In the genomic region with DNA sequence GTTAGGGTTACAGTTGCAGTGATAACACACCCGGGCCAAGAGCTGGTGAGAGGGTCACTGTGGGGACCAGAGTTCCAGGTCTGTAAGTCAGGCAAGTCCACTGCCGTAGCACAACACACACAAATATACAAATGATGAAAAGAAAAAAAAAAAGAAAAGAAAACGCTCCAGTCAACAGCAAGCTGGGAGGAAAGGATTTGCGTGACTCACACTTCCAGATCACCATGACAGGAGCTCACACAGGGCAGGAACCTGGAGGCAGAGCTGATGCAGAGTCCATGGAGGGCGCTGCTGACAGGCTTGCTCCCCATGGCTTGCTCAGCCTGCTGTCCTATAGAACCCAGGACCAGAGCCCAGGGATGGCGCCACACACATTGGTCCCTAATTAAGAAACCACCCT, we compare ENCODE assay signal across 16 mouse cellular contexts. TPM values are rescaled to one million over a fixed set of nuclear protein-coding genes. Genes with fewer than 3 reads are reported as not detected.
DNase-seq lines count a peak whose midpoint lies in the region; ATAC-seq and TF ChIP-seq lines count a peak whose summit lies in the region.
"Had no signal": no experiment of that assay in that cellular context is flagged by ENCODE, and none has a peak within 500 bp of the region (broad histone marks: within the 10 kb centered on the region; RNA-seq: fewer than 3 reads in every experiment).

No protein-coding gene starts in this region.

- H3K9me3 ChIP-seq in liver, embryonic 12.5 days (replicated peaks): no peaks in the 10 kb centered on the region
- H3K9me3 ChIP-seq in liver, embryonic 15.5 days (replicated peaks): no peaks in the 10 kb centered on the region
- H3K9me3 ChIP-seq: G1E; lung, embryonic 15.5 days had no signal

- peak; percentile 36 for DNase-seq in cerebellum, adult 9-11 months
- DNase-seq in cerebellum, adult 2 months: no peak
- no peak for DNase-seq in liver, adult 2 months (ENCODE audit: extremely low read depth, low read depth, low spot score)
- DNase-seq in brain, adult 2 months (ENCODE audit: low read depth, low spot score): peak; percentile 61
- DNase-seq in lung, postnatal 14 days: no peak
- DNase-seq in heart, postnatal 25 days (ENCODE audit: low spot score): no peak
- DNase-seq: kidney, adult 8-10 months; retina, postnatal 1 day had no signal

- no peak overlapping the region for H3K27ac ChIP-seq in cerebellum, adult 2 months (ENCODE audit: insufficient read depth, low read length)
- peak overlapping the region; percentile 84 for H3K27ac ChIP-seq in liver, adult 2 months (replicated peaks; ENCODE audit: insufficient read depth, low read depth, low read length)
- no peak overlapping the region; the same call in 1 of the 2 replicates for H3K27ac ChIP-seq in liver, embryonic 12.5 days
- no peak overlapping the region for H3K27ac ChIP-seq in liver, embryonic 15.5 days (replicated peaks)
- H3K27ac ChIP-seq: lung, embryonic 15.5 days had no signal

- WGBS in cerebellum, adult 2 months: 56% methylated on average over 6 of the region's 6 CpGs
- 52% methylated on average over 6 of the region's 6 CpGs for WGBS in liver, adult 2 months
- 62% methylated on average over 6 of the region's 6 CpGs for WGBS in liver, embryonic 12.5 days (ENCODE audit: insufficient replicate concordance)
- 76% methylated on average over 6 of the region's 6 CpGs for WGBS in liver, embryonic 15.5 days (ENCODE audit: insufficient replicate concordance)

- no peaks in the 10 kb centered on the region for H3K27me3 ChIP-seq in cerebellum, adult 2 months (ENCODE audit: control insufficient read depth, insufficient read depth, low read length)
- peaks cover 4% of the 10 kb centered on the region; the same call in 1 of the 2 replicates for H3K27me3 ChIP-seq in liver, adult 2 months (ENCODE audit: control insufficient read depth, insufficient read depth, low read length)
- peaks cover 84% of the 10 kb centered on the region for H3K27me3 ChIP-seq in liver, embryonic 12.5 days (replicated peaks)
- peaks cover 72% of the 10 kb centered on the region for H3K27me3 ChIP-seq in liver, embryonic 15.5 days

- intact Hi-C loops in heart, postnatal 25 days (cut with DNase I): no loop called here

- no peaks in the 10 kb centered on the region for H3K79me2 ChIP-seq in liver, adult 2 months (ENCODE audit: control insufficient read depth, insufficient read depth, low read length)

- 0 out of 2 replicates have a peak overlapping the region, but pooled peaks have one; percentile 9 for H3K9ac ChIP-seq in liver, adult 2 months (ENCODE audit: low read depth, low read length)
- no peak overlapping the region for H3K9ac ChIP-seq in liver, embryonic 12.5 days
- no peak overlapping the region for H3K9ac ChIP-seq in liver, embryonic 15.5 days

- H3K36me3 ChIP-seq in liver, adult 2 months (ENCODE audit: control insufficient read depth, insufficient read depth, low read length): no peaks in the 10 kb centered on the region
- H3K36me3 ChIP-seq in liver, embryonic 12.5 days: no peaks in the 10 kb centered on the region
- H3K36me3 ChIP-seq in liver, embryonic 15.5 days (replicated peaks): no peaks in the 10 kb centered on the region
- H3K36me3 ChIP-seq: lung, embryonic 15.5 days had no signal

- no peak for ATAC-seq in liver, embryonic 12.5 days
- no peak for ATAC-seq in liver, embryonic 15.5 days (ENCODE audit: insufficient read depth)
- ATAC-seq: activated CD4-positive, CD25-positive, alpha-beta regulatory T cell, adult 4 months had no signal

- H3K4me2 ChIP-seq in liver, embryonic 12.5 days: no peak overlapping the region
- peak overlapping the region; percentile 87; the same call in 1 of the 2 replicates for H3K4me2 ChIP-seq in liver, embryonic 15.5 days

- TF ChIP-seq CTCF in cerebellum, adult 2 months (IDR thresholded peaks at IDR 0.05; ENCODE audit: borderline replicate concordance, insufficient read depth, low read depth, low read length): no peak
- no peak for TF ChIP-seq CTCF in liver, adult 2 months (IDR thresholded peaks at IDR 0.05; ENCODE audit: low read depth, low read length)

- peaks cover 15% of the 10 kb centered on the region; the same call in 1 of the 2 replicates for H3K4me1 ChIP-seq in cerebellum, adult 2 months (ENCODE audit: control insufficient read depth, insufficient read depth, low read length)
- peaks cover 13% of the 10 kb centered on the region for H3K4me1 ChIP-seq in liver, adult 2 months (ENCODE audit: control insufficient read depth, insufficient read depth, low read length)
- H3K4me1 ChIP-seq in liver, embryonic 12.5 days: peaks cover 24% of the 10 kb centered on the region
- peaks cover 18% of the 10 kb centered on the region for H3K4me1 ChIP-seq in liver, embryonic 15.5 days (replicated peaks)

- no peak overlapping the region for H3K4me3 ChIP-seq in cerebellum, adult 2 months (replicated peaks; ENCODE audit: insufficient read depth, low read depth, low read length)
- H3K4me3 ChIP-seq in liver, adult 2 months (ENCODE audit: insufficient read depth, low read depth, low read length): no peak overlapping the region
- no peak overlapping the region for H3K4me3 ChIP-seq in liver, embryonic 12.5 days
- H3K4me3 ChIP-seq in liver, embryonic 15.5 days (replicated peaks): no peak overlapping the region

- TF ChIP-seq POLR2A in cerebellum, adult 2 months (IDR thresholded peaks at IDR 0.05; ENCODE audit: borderline replicate concordance, insufficient read depth, low read length): no peak
- no peak for TF ChIP-seq POLR2A in liver, adult 2 months (IDR thresholded peaks at IDR 0.05; ENCODE audit: extremely low read depth, insufficient read depth, low read length)

RNA-seq across cellular contexts. Expression of a gene that starts 1.3 kb away (rescaled TPM):
- 77.6 and 79.6 TPM in 2 replicates for polyA plus RNA-seq in cerebellum, adult 2 months (2012; rRNA removed)
- total RNA-seq in liver, adult 2 months (2014; rRNA removed): 0.27 and 0.74 TPM in 2 replicates
- polyA plus RNA-seq in liver, adult 2 months (2012; rRNA removed): 0.15 and 1.6 TPM in 2 replicates
- 1.1 and 1.2 TPM in 2 replicates for polyA plus RNA-seq in liver, embryonic 12.5 days (2016; fragmentation: Nextera tagmentation; extraction: Ambion mirVana)
- 0.31 TPM in 2 replicates for polyA plus RNA-seq in liver, embryonic 15.5 days (2015; fragmentation: Nextera tagmentation; extraction: Ambion mirVana)
- total RNA-seq in heart, postnatal 25 days (2021): 1 to 10 TPM; 2.2 to 2.8 TPM
- total RNA-seq: granulocyte monocyte progenitor cell, adult 5-6 weeks had no signal

RNA-seq across cellular contexts. Expression of a gene that starts 3.6 kb away (rescaled TPM):
- 115 and 122 TPM in 2 replicates for polyA plus RNA-seq in cerebellum, adult 2 months (2012; rRNA removed)
- total RNA-seq in liver, adult 2 months (2014; rRNA removed): 0.07 TPM in 1 of 2 replicates, not detected in the other
- not detected in 2 replicates for polyA plus RNA-seq in liver, adult 2 months (2012; rRNA removed)
- polyA plus RNA-seq in liver, embryonic 12.5 days (2016; fragmentation: Nextera tagmentation; extraction: Ambion mirVana): 0.05 and 0.06 TPM in 2 replicates
- not detected in 2 replicates for polyA plus RNA-seq in liver, embryonic 15.5 days (2015; fragmentation: Nextera tagmentation; extraction: Ambion mirVana)
- total RNA-seq in heart, postnatal 25 days (2021): under 1 TPM; 0.05 to 0.06 TPM
- total RNA-seq: granulocyte monocyte progenitor cell, adult 5-6 weeks had no signal
- polyA plus RNA-seq: G1E had no signal

RNA-seq across cellular contexts. Expression of a gene that starts 18.5 kb away (rescaled TPM):
- polyA plus RNA-seq in cerebellum, adult 2 months (2012; rRNA removed): 124 and 141 TPM in 2 replicates
- total RNA-seq in liver, adult 2 months (2014; rRNA removed): 0.60 and 0.65 TPM in 2 replicates
- polyA plus RNA-seq in liver, adult 2 months (2012; rRNA removed): 0.27 and 0.43 TPM in 2 replicates
- polyA plus RNA-seq in liver, embryonic 12.5 days (2016; fragmentation: Nextera tagmentation; extraction: Ambion mirVana): 2.0 and 2.2 TPM in 2 replicates
- polyA plus RNA-seq in liver, embryonic 15.5 days (2015; fragmentation: Nextera tagmentation; extraction: Ambion mirVana): 1.9 and 2.1 TPM in 2 replicates
- under 1 TPM; 0.42 to 0.61 TPM for total RNA-seq in heart, postnatal 25 days (2021)
- polyA plus RNA-seq: G1E had no signal

RNA-seq across cellular contexts. Expression of a gene that starts 32.4 kb away (rescaled TPM):
- polyA plus RNA-seq in cerebellum, adult 2 months (2012; rRNA removed): 0.16 and 0.33 TPM in 2 replicates
- 0.09 TPM in 1 of 2 replicates, not detected in the other for total RNA-seq in liver, adult 2 months (2014; rRNA removed)
- not detected in 2 replicates for polyA plus RNA-seq in liver, adult 2 months (2012; rRNA removed)
- polyA plus RNA-seq in liver, embryonic 12.5 days (2016; fragmentation: Nextera tagmentation; extraction: Ambion mirVana): not detected in 2 replicates
- polyA plus RNA-seq in liver, embryonic 15.5 days (2015; fragmentation: Nextera tagmentation; extraction: Ambion mirVana): 0.09 TPM in 1 of 2 replicates, not detected in the other
- 10 to 100 TPM in 1 of 2 experiments, 1 to 10 TPM in 1; 6.9 to 13.4 TPM for total RNA-seq in heart, postnatal 25 days (2021)
- total RNA-seq: G1E; granulocyte monocyte progenitor cell, adult 5-6 weeks had no signal
- polyA plus RNA-seq: embryonic facial prominence, embryonic 11.5 days; G1E; spleen, adult 2 months had no signal

RNA-seq across cellular contexts. Expression of a gene that starts 32.5 kb away (rescaled TPM):
- 81.4 and 84.9 TPM in 2 replicates for polyA plus RNA-seq in cerebellum, adult 2 months (2012; rRNA removed)
- total RNA-seq in liver, adult 2 months (2014; rRNA removed): 52.1 and 65.9 TPM in 2 replicates
- 66.6 and 85.9 TPM in 2 replicates for polyA plus RNA-seq in liver, adult 2 months (2012; rRNA removed)
- polyA plus RNA-seq in liver, embryonic 12.5 days (2016; fragmentation: Nextera tagmentation; extraction: Ambion mirVana): 152 and 156 TPM in 2 replicates
- 78.7 and 92.2 TPM in 2 replicates for polyA plus RNA-seq in liver, embryonic 15.5 days (2015; fragmentation: Nextera tagmentation; extraction: Ambion mirVana)
- 10 to 100 TPM; 93.8 to 96.6 TPM for total RNA-seq in heart, postnatal 25 days (2021)

Comparison
In these comparisons a context has a peak if more than half of its experiments do, and no peak if none do; other contexts are left out.
1. DNase-seq: peak in cerebellum, adult 9-11 months (single experiment) and brain, adult 2 months (single experiment); none in cerebellum, adult 2 months (0 of 2), liver, adult 2 months (single experiment), lung, postnatal 14 days (single experiment) and heart, postnatal 25 days (single experiment).
2. RNA of a gene that starts 1.3 kb away (polyA plus RNA-seq): 77.6 to 79.6 TPM in cerebellum, adult 2 months; 0.15 to 1.6 TPM in liver, adult 2 months, 1.1 to 1.2 TPM in liver, embryonic 12.5 days and 0.31 TPM in liver, embryonic 15.5 days; every median in the first group is over 10 times any median in the second.
3. RNA of a gene that starts 3.6 kb away (polyA plus RNA-seq): 115 to 122 TPM in cerebellum, adult 2 months; 0.05 to 0.06 TPM in liver, embryonic 12.5 days, not detected in liver, embryonic 15.5 days and not detected in liver, adult 2 months; every median in the first group is over 100 times any median in the second.
4. RNA of a gene that starts 18.5 kb away (polyA plus RNA-seq): 124 to 141 TPM in cerebellum, adult 2 months; 2.0 to 2.2 TPM in liver, embryonic 12.5 days, 1.9 to 2.1 TPM in liver, embryonic 15.5 days and 0.27 to 0.43 TPM in liver, adult 2 months; every median in the first group is over 10 times any median in the second.